Mouse (Mus musculus): ENCODE data around the gene Crhr1.

Gene Crhr1

DNA sequence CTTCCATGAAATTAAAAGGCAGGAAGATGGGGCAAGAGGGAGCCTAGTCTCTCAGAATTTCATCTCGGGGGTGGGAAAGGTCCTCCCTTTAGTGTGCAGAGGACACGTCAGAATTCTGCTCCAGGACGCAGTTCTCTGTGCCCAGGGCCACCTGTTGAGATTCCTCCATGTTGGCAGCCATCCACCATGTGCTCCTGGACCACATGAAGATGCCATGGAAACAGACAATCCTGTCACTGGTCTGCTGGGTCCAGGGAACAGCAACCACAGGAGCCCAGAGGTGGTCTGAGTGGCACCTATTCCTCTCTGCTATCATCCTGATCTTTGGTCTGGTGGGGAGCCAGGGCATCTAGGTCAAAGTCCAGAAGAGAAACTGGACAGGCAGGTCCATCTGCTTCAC, 6.3 kb downstream of the Crhr1 start:
- no peak for DNase-seq (ENCODE audit: low spot score in 2 of 2)

DNA sequence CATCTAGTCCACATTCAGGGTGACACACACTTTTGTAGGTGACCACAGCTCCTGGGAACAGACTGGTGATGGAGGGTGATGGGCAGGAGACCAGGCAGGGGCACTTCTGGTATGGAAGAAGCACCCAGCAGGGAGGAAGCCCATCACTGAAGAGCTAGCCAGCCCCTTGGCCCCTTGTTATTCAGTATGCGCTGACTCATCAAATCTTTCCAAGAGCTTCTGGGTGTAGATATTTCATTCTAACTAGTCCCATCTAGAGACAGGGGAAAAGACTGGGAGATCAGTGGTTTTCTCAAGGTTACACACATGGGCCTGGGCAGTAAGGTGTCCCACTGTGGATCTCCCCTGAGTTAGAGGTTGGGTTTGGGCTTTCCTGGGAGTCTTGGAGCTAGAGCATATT, 12.3 kb downstream of the Crhr1 start:
- no peak for DNase-seq (ENCODE audit: low spot score in 2 of 2)

DNA sequence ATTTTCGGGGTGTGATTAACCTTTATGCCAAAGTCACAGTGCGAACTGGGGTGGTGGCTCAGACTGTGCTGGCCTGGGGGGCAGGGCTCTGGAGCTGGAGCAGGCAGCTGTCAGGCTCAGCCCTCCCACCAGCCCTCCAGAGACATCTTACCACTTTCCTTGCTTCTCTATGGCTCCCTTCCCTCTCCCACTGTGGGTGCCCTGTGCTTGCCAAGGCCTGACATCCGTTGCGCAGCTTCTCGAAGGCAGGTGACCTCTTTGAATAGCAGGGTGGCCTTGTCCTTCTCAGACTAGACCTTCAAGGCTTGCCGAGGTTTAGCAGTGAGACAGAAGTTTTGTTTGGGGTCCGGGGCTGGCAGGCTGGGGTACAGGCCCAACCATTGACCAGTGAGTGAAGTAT, 16.1 kb downstream of the Crhr1 start:
- DNase-seq (ENCODE audit: low spot score in 2 of 2), result no peak

- no peak for DNase-seq (ENCODE audit: low spot score in 2 of 2)
Measured at GRCm38 (mm10) chr11:104150911-104151310, 18.3 kb downstream of the Crhr1 start.

- DNase-seq (ENCODE audit: low spot score in 2 of 2), result no peak
Measured at GRCm38 (mm10) chr11:104154332-104154731, 21.7 kb downstream of the Crhr1 start.

DNA sequence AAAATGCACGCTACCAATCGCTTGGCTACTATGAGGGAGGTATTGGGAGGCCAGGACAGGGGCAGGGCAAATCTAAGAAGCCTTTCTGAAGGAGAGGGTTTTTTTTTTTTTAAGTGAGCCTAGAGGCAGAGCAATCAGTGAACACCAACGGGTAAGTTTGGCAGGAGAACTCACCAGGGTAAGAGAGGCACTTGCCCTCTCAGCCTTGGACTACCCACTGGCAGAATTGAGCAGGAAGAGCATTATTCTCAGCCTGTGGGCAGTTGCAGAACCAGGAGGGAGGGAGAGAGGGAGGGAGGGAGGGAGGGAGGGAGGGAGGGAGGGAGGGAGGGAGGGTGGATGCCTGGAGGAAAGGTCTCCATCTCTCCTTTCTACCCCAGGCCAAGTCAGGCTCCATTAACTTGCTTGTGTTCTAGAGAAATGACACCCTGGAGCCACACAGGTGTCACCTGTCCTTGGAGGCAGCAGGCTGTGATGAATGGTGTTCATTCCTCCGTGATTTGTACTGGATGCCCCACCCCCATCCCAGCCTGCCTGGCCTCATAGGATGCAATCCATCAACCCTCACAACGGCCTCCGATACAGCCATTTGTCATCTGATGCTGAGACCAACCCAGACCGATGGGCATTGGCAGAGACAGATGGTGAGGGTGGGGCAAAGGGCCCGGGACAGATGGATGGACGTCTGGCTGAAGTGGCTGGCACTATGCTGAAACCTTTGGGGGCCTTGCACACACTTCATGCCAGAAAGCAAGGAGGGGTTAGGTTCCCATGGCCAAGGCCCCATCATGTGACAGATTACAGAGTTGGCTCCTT, 22.4 kb downstream of the Crhr1 start:
- no peak for DNase-seq (ENCODE audit: low spot score in 2 of 2)

DNA sequence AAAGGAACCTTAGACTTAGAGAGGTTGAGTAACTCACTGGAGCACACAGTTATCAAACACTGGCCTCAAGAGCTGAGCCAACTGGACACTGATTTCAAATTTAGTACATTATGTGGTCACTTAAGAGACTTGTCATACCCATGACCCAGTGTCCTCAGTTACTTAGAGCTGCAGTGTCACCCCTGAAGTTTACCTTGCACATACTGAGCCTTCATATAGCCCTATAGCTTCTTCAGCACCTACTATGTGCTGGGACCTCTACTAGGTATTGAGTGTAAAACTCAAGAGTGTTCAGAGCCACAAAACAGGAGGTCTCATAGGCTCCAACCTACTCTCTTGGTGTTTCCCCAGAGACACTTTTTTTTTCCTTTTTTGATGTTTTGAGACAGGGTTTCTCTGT, 23.2 kb downstream of the Crhr1 start:
- no peak for DNase-seq (ENCODE audit: low spot score in 2 of 2)

DNA sequence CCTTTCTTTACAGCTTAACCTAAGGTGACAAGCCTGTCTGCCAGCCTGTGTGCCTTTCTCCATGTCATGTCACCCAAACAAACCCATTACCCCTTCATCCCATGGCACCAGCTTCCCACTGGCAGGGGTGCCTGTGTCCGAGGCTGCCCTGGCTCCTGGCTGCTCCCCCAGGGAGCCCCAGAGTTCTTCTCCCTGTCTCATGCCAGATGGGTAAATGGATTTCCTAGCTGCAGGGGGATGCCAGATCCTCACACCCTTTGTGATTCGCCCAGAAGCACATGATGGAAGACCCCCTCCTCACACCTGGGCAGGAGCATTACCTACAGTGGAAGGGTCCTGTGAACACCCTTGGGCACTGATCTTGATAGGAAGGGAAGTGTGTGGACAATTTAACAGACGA, 23.7 kb downstream of the Crhr1 start:
- no peak for DNase-seq (ENCODE audit: low spot score in 2 of 2)

DNA sequence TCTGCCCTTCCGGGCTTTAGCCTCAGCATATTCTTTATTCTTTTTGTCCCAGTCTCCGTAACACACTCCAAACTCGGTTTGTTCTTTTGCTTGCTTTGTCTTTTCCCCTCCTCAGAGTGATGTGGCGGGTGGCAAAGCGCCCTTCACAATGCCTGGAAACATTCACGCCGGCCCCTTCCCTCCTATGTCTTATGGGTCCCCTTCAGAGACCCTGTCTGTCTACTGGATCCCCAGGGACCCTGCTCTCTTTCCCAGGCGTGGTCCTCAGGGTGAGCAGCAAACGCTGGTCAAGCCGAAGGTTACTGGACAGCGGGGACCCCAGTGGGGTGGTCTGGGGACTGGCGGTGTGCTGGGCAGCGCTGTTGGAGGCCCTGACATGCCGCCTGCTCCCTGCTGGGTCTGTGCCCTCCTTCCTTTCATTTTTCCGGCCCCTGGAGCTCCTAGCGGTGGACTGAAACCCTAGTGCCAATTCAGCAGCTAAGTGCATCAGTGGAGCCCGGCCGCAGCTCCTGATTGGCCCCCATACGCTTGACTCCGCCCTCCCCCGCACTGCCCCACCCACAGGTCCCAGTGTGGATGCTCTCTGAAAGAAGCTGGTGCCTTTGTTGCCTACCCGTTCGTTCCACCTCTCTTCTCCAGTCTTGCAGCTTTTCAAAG, 25.1 kb downstream of the Crhr1 start:
- peak in 1 of 2 experiments; percentile 32 for DNase-seq (ENCODE audit: low spot score in 2 of 2)

DNA sequence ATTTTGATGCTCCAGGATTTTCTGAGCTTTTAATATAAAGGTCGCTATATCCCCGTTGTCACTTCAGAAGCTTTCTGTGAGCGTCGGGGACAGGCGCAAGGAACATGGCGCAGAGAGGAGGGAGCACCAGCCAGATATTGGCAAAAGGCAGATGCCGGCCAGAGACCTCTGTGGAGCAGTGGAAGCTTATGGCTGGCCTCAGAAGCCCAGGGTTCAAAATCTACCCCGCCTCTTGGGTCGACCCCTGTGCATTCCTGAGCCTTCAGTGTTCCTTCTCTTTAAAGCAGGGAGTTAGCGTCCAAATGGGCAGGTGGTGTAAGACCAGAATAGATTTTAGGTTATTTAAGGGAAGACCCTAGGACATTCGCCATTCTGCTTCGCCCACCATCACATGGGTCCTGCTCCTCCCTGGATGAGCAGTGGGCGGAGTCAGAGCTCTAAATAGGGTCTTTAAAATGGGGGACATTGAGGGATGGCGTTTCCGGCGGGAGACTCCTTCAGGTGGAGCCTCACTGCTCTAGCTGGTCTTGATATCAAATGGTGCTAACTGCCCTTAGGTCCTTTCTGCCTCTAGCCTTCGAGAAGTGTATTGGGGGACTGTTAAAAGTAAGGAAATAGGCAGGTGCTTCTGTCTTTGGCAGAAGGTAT, 25.7 kb downstream of the Crhr1 start:
- DNase-seq (ENCODE audit: low spot score in 2 of 2), result no peak

- DNase-seq (ENCODE audit: low spot score in 2 of 2), result no peak
Measured at GRCm38 (mm10) chr11:104159769-104160272, 27.2 kb downstream of the Crhr1 start.

- DNase-seq (ENCODE audit: low spot score in 2 of 2), result no peak
Measured at GRCm38 (mm10) chr11:104161153-104161552, 28.5 kb downstream of the Crhr1 start.

DNA sequence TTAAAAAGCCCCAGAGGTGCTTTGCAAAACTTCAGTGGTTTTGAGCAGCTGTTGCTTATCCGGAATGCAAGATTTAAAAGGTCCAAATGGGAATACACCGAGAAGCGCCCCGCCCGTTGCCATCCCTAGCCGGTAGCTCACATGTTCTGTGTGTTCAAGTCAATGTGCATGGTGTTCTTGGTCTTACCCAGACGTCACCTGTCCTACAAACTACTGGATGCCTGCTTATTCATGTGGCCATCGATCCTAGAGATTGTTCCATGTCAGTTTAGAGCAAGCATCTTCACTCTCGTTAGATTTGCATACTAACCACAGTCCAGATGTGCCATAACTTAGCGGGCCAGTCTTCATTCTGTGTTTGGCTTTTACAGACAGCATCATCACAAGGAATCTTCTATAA, 31.6 kb downstream of the Crhr1 start:
- no peak for DNase-seq (ENCODE audit: low spot score in 2 of 2)

- peak; percentile 40 to 47 for DNase-seq (ENCODE audit: low spot score in 2 of 2)
Measured at GRCm38 (mm10) chr11:104171281-104171781, 38.7 kb downstream of the Crhr1 start.

- no peak for DNase-seq (ENCODE audit: low spot score in 2 of 2)
Measured at GRCm38 (mm10) chr11:104178893-104179292, 46.2 kb downstream of the Crhr1 start.

- DNase-seq (ENCODE audit: low spot score in 2 of 2), result no peak
Measured at GRCm38 (mm10) chr11:104179804-104180203, 47.1 kb downstream of the Crhr1 start.

- DNase-seq (ENCODE audit: low spot score in 2 of 2), result no peak
Measured at GRCm38 (mm10) chr11:104182141-104182540, 49.5 kb downstream of the Crhr1 start.

DNA sequence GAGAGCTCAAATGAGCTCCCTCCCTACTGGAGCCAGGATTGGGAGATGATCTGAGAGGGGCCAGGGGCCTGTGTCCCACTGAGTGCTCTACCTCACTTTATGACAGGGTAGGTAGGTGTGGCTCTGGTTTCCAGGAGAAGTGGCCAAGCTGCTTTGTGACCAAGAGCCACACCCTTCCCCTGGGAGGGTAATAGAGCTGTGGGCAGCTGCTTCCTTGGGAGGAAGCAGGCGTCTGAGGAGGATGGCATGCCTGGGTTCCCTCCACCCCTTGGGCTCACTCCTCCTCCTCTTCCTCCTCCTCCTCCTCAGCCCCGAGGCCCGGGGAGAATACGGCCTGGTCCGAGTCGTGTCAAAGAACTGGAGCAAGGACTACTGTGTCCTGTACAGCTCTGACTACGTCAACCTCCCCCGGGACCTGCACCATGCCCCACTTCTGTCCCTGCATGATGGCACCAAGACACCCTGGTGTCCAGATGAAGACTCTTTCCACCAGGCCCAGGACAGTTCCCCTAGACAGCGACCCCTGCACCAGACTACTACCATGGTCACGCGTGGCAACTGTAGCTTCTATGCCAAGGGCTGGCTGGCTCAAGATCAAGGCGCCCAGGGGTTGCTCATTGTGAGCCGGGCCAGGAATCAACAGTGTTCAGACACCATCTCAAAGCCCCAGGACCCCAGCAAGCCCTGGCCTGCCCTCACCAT, 53.6 kb downstream of the Crhr1 start, which contains the start of gene Sppl2c:
Gene Sppl2c, plus strand, starts transcription at position 193 of the 702 bp plus-strand sequence.
- DNase-seq (ENCODE audit: low spot score in 2 of 2), result no peak

DNA sequence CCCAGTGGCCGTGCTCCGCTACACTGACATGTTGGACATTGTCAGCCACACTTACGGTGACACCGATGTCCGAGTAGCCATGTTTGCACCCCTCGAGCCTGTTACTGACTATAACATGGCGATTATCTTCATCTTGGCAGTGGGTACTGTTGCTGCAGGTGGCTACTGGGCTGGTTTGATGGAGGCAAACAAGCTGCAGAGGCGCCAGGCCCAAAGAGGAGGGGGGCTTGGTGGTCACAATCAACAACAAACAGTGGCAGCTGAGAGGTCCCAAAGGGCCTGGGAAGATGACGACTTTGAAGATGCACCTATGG, 54.1 kb downstream of the Crhr1 start:
- no peak for DNase-seq (ENCODE audit: low spot score in 2 of 2)

DNA sequence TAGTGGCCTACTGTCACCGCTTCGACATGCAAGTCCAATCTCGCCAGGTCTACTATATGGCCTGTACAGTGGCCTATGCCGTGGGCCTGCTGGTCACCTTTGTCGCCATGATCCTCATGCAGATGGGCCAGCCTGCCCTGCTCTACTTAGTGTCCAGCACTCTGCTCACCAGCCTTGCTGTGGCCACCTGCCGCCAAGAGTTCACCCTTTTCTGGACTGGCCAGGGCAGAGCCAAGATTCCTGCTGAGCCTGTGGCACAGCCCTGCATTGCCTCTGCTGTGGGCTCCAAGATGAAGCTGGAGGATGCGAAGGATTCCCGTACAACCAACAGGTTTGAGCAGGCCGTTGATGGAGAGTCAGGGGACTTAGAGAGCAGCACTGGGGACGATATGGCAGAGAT, 55.1 kb downstream of the Crhr1 start:
- DNase-seq (ENCODE audit: low spot score in 2 of 2), result no peak

GRCm38 (mm10) chr11:104190008-104190407, 57.4 kb downstream of the Crhr1 start:
- DNase-seq (ENCODE audit: low spot score in 2 of 2), result no peak

DNA sequence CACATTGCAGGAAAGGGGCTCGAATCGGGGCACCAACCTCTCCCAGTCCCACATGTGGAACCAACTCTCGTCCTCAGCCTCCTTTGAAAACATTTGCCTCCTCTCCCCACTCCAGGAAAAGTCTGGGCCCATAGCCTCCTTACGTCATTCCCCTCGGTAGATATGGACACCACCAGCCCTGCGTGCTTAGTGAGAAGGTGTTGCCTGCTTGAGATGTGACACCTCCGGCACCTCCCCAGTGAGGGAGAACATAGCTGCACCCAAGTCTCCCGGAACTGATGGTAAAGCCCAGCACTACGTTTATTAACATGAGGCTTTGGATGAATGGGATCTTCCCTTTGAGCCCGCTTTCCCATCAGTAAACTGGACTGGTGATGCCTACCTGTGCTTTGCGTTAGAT, 62.7 kb downstream of the Crhr1 start:
- no peak for DNase-seq (ENCODE audit: low spot score in 2 of 2)

Measured in urinary bladder, postnatal 36 days (tissue).